In genomic region chr2:170070641-170071241, GRCm38 (mm10) we compare ENCODE assay signal across 7 mouse cellular contexts.
DNase-seq lines count a peak whose midpoint lies in the region; ATAC-seq lines count a peak whose summit lies in the region.

No protein-coding gene starts in this region.

- H3K27me3 ChIP-seq in midbrain, embryonic 16.5 days (ENCODE audit: control insufficient read depth, insufficient read depth, low read depth, low read length) = no peaks in the 10 kb centered on the region
- H3K27me3 ChIP-seq in midbrain, embryonic 14.5 days (ENCODE audit: control insufficient read depth, insufficient read depth, low read length) = no peaks in the 10 kb centered on the region

- H3K4me2 ChIP-seq in midbrain, embryonic 16.5 days (ENCODE audit: low read length) = 0 out of 2 replicates have a peak overlapping the region, but pooled peaks have one; percentile 6
- no peak overlapping the region for H3K4me2 ChIP-seq in midbrain, embryonic 14.5 days (ENCODE audit: low read length)

- H3K9me3 ChIP-seq in midbrain, embryonic 16.5 days (replicated peaks; ENCODE audit: control insufficient read depth, low read length, poor library complexity, severe bottlenecking) = no peaks in the 10 kb centered on the region; the same call in 1 of the 2 replicates
- peaks cover 6% of the 10 kb centered on the region; the same call in 1 of the 2 replicates for H3K9me3 ChIP-seq in midbrain, embryonic 14.5 days (ENCODE audit: control insufficient read depth, low read length)

- DNase-seq in midbrain, embryonic 14.5 days = no peak
- peak; percentile 45 for DNase-seq in gastrocnemius, postnatal 10 days
- peak; percentile 23 to 48 for DNase-seq in kidney, postnatal 36 days
- peak; percentile 67 for DNase-seq in testis, postnatal 14 days (ENCODE audit: low spot score)
- DNase-seq in right cerebral cortex, postnatal 25 days = no peak

- H3K9ac ChIP-seq in midbrain, embryonic 16.5 days (ENCODE audit: low read depth, low read length) = no peak overlapping the region
- H3K9ac ChIP-seq in midbrain, embryonic 14.5 days (replicated peaks; ENCODE audit: low read length) = no peak overlapping the region

- H3K36me3 ChIP-seq in midbrain, embryonic 16.5 days (ENCODE audit: control insufficient read depth, insufficient read depth, low read length) = no peaks in the 10 kb centered on the region
- no peaks in the 10 kb centered on the region for H3K36me3 ChIP-seq in midbrain, embryonic 14.5 days (ENCODE audit: control insufficient read depth, insufficient read depth, low read length)

- 64% methylated on average over 15 of the region's 15 CpGs for WGBS in midbrain, embryonic 16.5 days
- 68% methylated on average over 15 of the region's 15 CpGs for WGBS in midbrain, embryonic 14.5 days

- no peaks in the 10 kb centered on the region; the same call in 1 of the 2 replicates for H3K4me1 ChIP-seq in midbrain, embryonic 16.5 days (ENCODE audit: control insufficient read depth, insufficient read depth, low read length)
- peaks cover 7% of the 10 kb centered on the region; the same call in 1 of the 2 replicates for H3K4me1 ChIP-seq in midbrain, embryonic 14.5 days (ENCODE audit: control insufficient read depth, insufficient read depth, low read length)

- no peak overlapping the region for H3K4me3 ChIP-seq in midbrain, embryonic 16.5 days (ENCODE audit: low read depth, low read length)
- H3K4me3 ChIP-seq in midbrain, embryonic 14.5 days (replicated peaks; ENCODE audit: low read depth, low read length) = no peak overlapping the region

- ATAC-seq in midbrain, embryonic 16.5 days = no peak
- no peak for ATAC-seq in midbrain, embryonic 14.5 days (ENCODE audit: low FRiP score, low TSS enrichment)
- ATAC-seq in CD4-positive, CD25-positive, alpha-beta regulatory T cell, adult 4 months = no peak

- H3K27ac ChIP-seq in midbrain, embryonic 16.5 days (ENCODE audit: low read length) = no peak overlapping the region
- no peak overlapping the region for H3K27ac ChIP-seq in midbrain, embryonic 14.5 days (replicated peaks; ENCODE audit: low read depth, low read length)

Comparison
In these comparisons a context has a peak if more than half of its experiments do, and no peak if none do; other contexts are left out.
1. DNase-seq: peak in gastrocnemius, postnatal 10 days (single experiment), kidney, postnatal 36 days (2 of 2) and testis, postnatal 14 days (single experiment); none in midbrain, embryonic 14.5 days (single experiment) and right cerebral cortex, postnatal 25 days (single experiment).